Comparison of ENCODE assay signal across 21 mouse cellular contexts in the genomic region with DNA sequence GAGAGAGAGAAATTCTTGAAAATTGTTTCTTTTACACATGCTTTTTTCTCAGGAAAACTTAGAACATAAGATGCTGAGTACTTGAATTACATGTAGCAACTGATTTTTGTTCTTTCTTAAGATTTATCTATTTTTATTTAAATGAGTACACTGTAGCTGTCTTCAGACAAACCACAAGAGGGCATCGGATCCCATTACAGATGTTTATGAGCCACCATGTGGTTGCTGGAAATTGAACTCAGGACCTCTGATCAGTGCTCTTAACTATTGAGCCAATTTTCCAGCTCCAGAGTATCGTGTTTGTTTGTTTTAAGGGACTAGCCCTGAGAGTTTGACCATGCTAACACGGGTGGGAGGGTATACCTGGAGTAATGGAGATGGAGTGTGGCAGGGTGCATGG. TPM values are rescaled to one million over a fixed set of nuclear protein-coding genes. Genes with fewer than 3 reads are reported as not detected.
DNase-seq lines count a peak whose midpoint lies in the region; ATAC-seq and TF ChIP-seq lines count a peak whose summit lies in the region.
"Had no signal": no experiment of that assay in that cellular context is flagged by ENCODE, and none has a peak within 500 bp of the region (broad histone marks: within the 10 kb centered on the region; RNA-seq: fewer than 3 reads in every experiment).

No protein-coding gene starts in this region.

- H3K4me2 ChIP-seq in intestine, postnatal 0 days (replicated peaks; ENCODE audit: low read depth): no peak overlapping the region
- H3K4me2 ChIP-seq in intestine, embryonic 16.5 days (ENCODE audit: low read depth, low read length): no peak overlapping the region
- H3K4me2 ChIP-seq in lung, postnatal 0 days (replicated peaks; ENCODE audit: low read depth, low read length): no peak overlapping the region
- H3K4me2 ChIP-seq in forebrain, embryonic 16.5 days (ENCODE audit: low read length): no peak overlapping the region
- H3K4me2 ChIP-seq: forebrain, embryonic 13.5 days; heart, embryonic 13.5 days; midbrain, embryonic 12.5 days had no signal

- peak; percentile 36; the same call in 1 of the 2 replicates for TF ChIP-seq CTCF in intestine, postnatal 0 days (IDR thresholded peaks at IDR 0.05; ENCODE audit: low read depth)
- 0 out of 2 replicates have a peak, but pooled peaks have one; percentile 8 for TF ChIP-seq CTCF in lung, postnatal 0 days (IDR thresholded peaks at IDR 0.05)

- H3K27me3 ChIP-seq in intestine, postnatal 0 days (replicated peaks; ENCODE audit: control insufficient read depth, insufficient read depth, low read length): no peaks in the 10 kb centered on the region
- no peaks in the 10 kb centered on the region for H3K27me3 ChIP-seq in intestine, embryonic 16.5 days (replicated peaks; ENCODE audit: control insufficient read depth, insufficient read depth, low read length)
- no peaks in the 10 kb centered on the region for H3K27me3 ChIP-seq in lung, postnatal 0 days (replicated peaks; ENCODE audit: insufficient read depth, low read length)
- no peaks in the 10 kb centered on the region for H3K27me3 ChIP-seq in forebrain, embryonic 16.5 days (replicated peaks; ENCODE audit: control insufficient read depth, insufficient read depth, low read length)
- H3K27me3 ChIP-seq: forebrain, embryonic 13.5 days; heart, embryonic 13.5 days; midbrain, embryonic 12.5 days had no signal

- H3K4me1 ChIP-seq in intestine, postnatal 0 days (replicated peaks; ENCODE audit: control insufficient read depth, insufficient read depth, low read length): no peaks in the 10 kb centered on the region
- H3K4me1 ChIP-seq in intestine, embryonic 16.5 days (ENCODE audit: control insufficient read depth, insufficient read depth, low read length): no peaks in the 10 kb centered on the region
- no peaks in the 10 kb centered on the region for H3K4me1 ChIP-seq in lung, postnatal 0 days (ENCODE audit: insufficient read depth, low read depth, low read length)
- no peaks in the 10 kb centered on the region for H3K4me1 ChIP-seq in forebrain, embryonic 16.5 days (replicated peaks; ENCODE audit: control insufficient read depth, insufficient read depth, low read length)
- H3K4me1 ChIP-seq: embryonic facial prominence, embryonic 10.5 days; forebrain, embryonic 13.5 days; heart, embryonic 13.5 days; hindbrain, embryonic 10.5 days; midbrain, embryonic 12.5 days had no signal

- WGBS in intestine, postnatal 0 days: 56% methylated on average over 3 of the region's 3 CpGs
- WGBS in intestine, embryonic 16.5 days: 63% methylated on average over 3 of the region's 3 CpGs
- WGBS in lung, postnatal 0 days: 49% methylated on average over 3 of the region's 3 CpGs
- WGBS in forebrain, embryonic 16.5 days: 73% methylated on average over 3 of the region's 3 CpGs

- H3K36me3 ChIP-seq in intestine, postnatal 0 days (ENCODE audit: control insufficient read depth, insufficient read depth): no peaks in the 10 kb centered on the region
- no peaks in the 10 kb centered on the region for H3K36me3 ChIP-seq in intestine, embryonic 16.5 days (ENCODE audit: control insufficient read depth, insufficient read depth, low read length)
- H3K36me3 ChIP-seq in lung, postnatal 0 days (ENCODE audit: insufficient read depth, low read length): no peaks in the 10 kb centered on the region
- no peaks in the 10 kb centered on the region for H3K36me3 ChIP-seq in forebrain, embryonic 16.5 days (ENCODE audit: control insufficient read depth, insufficient read depth)
- H3K36me3 ChIP-seq: embryonic facial prominence, embryonic 10.5 days; heart, embryonic 13.5 days; hindbrain, embryonic 10.5 days; midbrain, embryonic 12.5 days had no signal

- no peak for ATAC-seq in intestine, postnatal 0 days
- no peak for ATAC-seq in intestine, embryonic 16.5 days
- ATAC-seq in lung, postnatal 0 days: no peak
- no peak for ATAC-seq in forebrain, embryonic 16.5 days
- ATAC-seq: forebrain, embryonic 13.5 days; inflammation-experienced regulatory T-cells, adult 6 months had no signal

- H3K27ac ChIP-seq in intestine, postnatal 0 days (ENCODE audit: low read depth, low read length): no peak overlapping the region
- no peak overlapping the region for H3K27ac ChIP-seq in intestine, embryonic 16.5 days (ENCODE audit: low read length)
- no peak overlapping the region for H3K27ac ChIP-seq in lung, postnatal 0 days (ENCODE audit: low read length)
- H3K27ac ChIP-seq in forebrain, embryonic 16.5 days (ENCODE audit: low read length): no peak overlapping the region
- H3K27ac ChIP-seq: embryonic facial prominence, embryonic 10.5 days; forebrain, embryonic 13.5 days; heart, embryonic 13.5 days; hindbrain, embryonic 10.5 days; midbrain, embryonic 12.5 days had no signal

- H3K9me3 ChIP-seq in intestine, postnatal 0 days (ENCODE audit: control insufficient read depth): no peaks in the 10 kb centered on the region
- no peaks in the 10 kb centered on the region for H3K9me3 ChIP-seq in intestine, embryonic 16.5 days (ENCODE audit: control insufficient read depth, low read length)
- H3K9me3 ChIP-seq in lung, postnatal 0 days (ENCODE audit: low read length): no peaks in the 10 kb centered on the region
- H3K9me3 ChIP-seq in forebrain, embryonic 16.5 days (ENCODE audit: control insufficient read depth, low read length): no peaks in the 10 kb centered on the region
- H3K9me3 ChIP-seq: embryonic facial prominence, embryonic 10.5 days; forebrain, embryonic 13.5 days; heart, embryonic 13.5 days; hindbrain, embryonic 10.5 days; midbrain, embryonic 12.5 days had no signal

- no peak for TF ChIP-seq EP300 in lung, postnatal 0 days (IDR thresholded peaks at IDR 0.05)

- DNase-seq in lung, postnatal 0 days (ENCODE audit: low spot score): no peak
- DNase-seq in lung, postnatal 36 days: no peak
- DNase-seq in CD4-positive, CD25-positive, alpha-beta regulatory T cell, adult 2 months (ENCODE audit: low read depth, low spot score): peak; percentile 51
- peak; percentile 40 for DNase-seq in induced T-regulatory cell, adult 2 months (ENCODE audit: low read depth)
- no peak for DNase-seq in frontal cortex, postnatal 36 days (ENCODE audit: low spot score in 2 of 2)
- DNase-seq: cerebellum, adult 11-12 months; cerebellum, postnatal 25 days; lung, adult 18-20 months; thymus, adult 2 months had no signal

- no peak overlapping the region for H3K4me3 ChIP-seq in intestine, postnatal 0 days (ENCODE audit: low read depth, low read length)
- H3K4me3 ChIP-seq in intestine, embryonic 16.5 days (ENCODE audit: low read length): no peak overlapping the region
- H3K4me3 ChIP-seq in lung, postnatal 0 days (ENCODE audit: low read depth, low read length): no peak overlapping the region
- H3K4me3 ChIP-seq in forebrain, embryonic 16.5 days (replicated peaks; ENCODE audit: low read length): no peak overlapping the region
- H3K4me3 ChIP-seq: embryonic facial prominence, embryonic 10.5 days; forebrain, embryonic 13.5 days; heart, embryonic 13.5 days; hindbrain, embryonic 10.5 days; midbrain, embryonic 12.5 days; myocyte had no signal

- H3K9ac ChIP-seq in intestine, postnatal 0 days (ENCODE audit: low read depth, low read length): no peak overlapping the region
- H3K9ac ChIP-seq in intestine, embryonic 16.5 days (ENCODE audit: low read depth, low read length): no peak overlapping the region
- H3K9ac ChIP-seq in lung, postnatal 0 days (replicated peaks; ENCODE audit: low read depth): no peak overlapping the region
- no peak overlapping the region for H3K9ac ChIP-seq in forebrain, embryonic 16.5 days (replicated peaks; ENCODE audit: low read depth, low read length)
- H3K9ac ChIP-seq: forebrain, embryonic 13.5 days; heart, embryonic 13.5 days; midbrain, embryonic 12.5 days had no signal

RNA-seq across cellular contexts. Expression of a gene that starts 8.6 kb away (rescaled TPM):
- not detected in 2 replicates for polyA plus RNA-seq in intestine, postnatal 0 days (2015; fragmentation: Nextera tagmentation; extraction: Ambion mirVana)
- not detected in 2 replicates for polyA plus RNA-seq in intestine, embryonic 16.5 days (2015; fragmentation: Nextera tagmentation; extraction: Ambion mirVana)
- polyA plus RNA-seq in lung, postnatal 0 days (2015; fragmentation: Nextera tagmentation; extraction: Ambion mirVana): not detected in 2 replicates
- polyA plus RNA-seq in forebrain, embryonic 16.5 days (2015; fragmentation: Nextera tagmentation; extraction: Ambion mirVana): not detected in 2 replicates
- polyA plus RNA-seq: embryonic facial prominence, embryonic 10.5 days; forebrain, embryonic 13.5 days; hindbrain, embryonic 10.5 days; kidney, embryonic 16.5 days; limb, embryonic 11.5 days; midbrain, embryonic 12.5 days; myocyte; thymus, adult 2 months had no signal

RNA-seq across cellular contexts. Expression of a gene that starts 21.3 kb away (rescaled TPM):
- polyA plus RNA-seq in intestine, postnatal 0 days (2015; fragmentation: Nextera tagmentation; extraction: Ambion mirVana): 0.07 and 0.08 TPM in 2 replicates
- 0.01 TPM in 1 of 2 replicates, not detected in the other for polyA plus RNA-seq in intestine, embryonic 16.5 days (2015; fragmentation: Nextera tagmentation; extraction: Ambion mirVana)
- polyA plus RNA-seq in lung, postnatal 0 days (2015; fragmentation: Nextera tagmentation; extraction: Ambion mirVana): not detected in 2 replicates
- not detected in 2 replicates for polyA plus RNA-seq in forebrain, embryonic 16.5 days (2015; fragmentation: Nextera tagmentation; extraction: Ambion mirVana)
- polyA plus RNA-seq: embryonic facial prominence, embryonic 10.5 days; forebrain, embryonic 13.5 days; heart, embryonic 13.5 days; hindbrain, embryonic 10.5 days; kidney, embryonic 16.5 days; limb, embryonic 11.5 days; midbrain, embryonic 12.5 days; myocyte had no signal

RNA-seq across cellular contexts. Expression of a gene that starts 40.7 kb away (rescaled TPM):
- polyA plus RNA-seq in intestine, postnatal 0 days (2015; fragmentation: Nextera tagmentation; extraction: Ambion mirVana): 0.09 and 0.14 TPM in 2 replicates
- 0.51 and 0.72 TPM in 2 replicates for polyA plus RNA-seq in intestine, embryonic 16.5 days (2015; fragmentation: Nextera tagmentation; extraction: Ambion mirVana)
- 0.06 and 0.13 TPM in 2 replicates for polyA plus RNA-seq in lung, postnatal 0 days (2015; fragmentation: Nextera tagmentation; extraction: Ambion mirVana)
- not detected in 2 replicates for polyA plus RNA-seq in forebrain, embryonic 16.5 days (2015; fragmentation: Nextera tagmentation; extraction: Ambion mirVana)
- polyA plus RNA-seq: embryonic facial prominence, embryonic 10.5 days; forebrain, embryonic 13.5 days; kidney, embryonic 16.5 days; limb, embryonic 11.5 days; midbrain, embryonic 12.5 days; myocyte had no signal

Comparison
In these comparisons a context has a peak if more than half of its experiments do, and no peak if none do; other contexts are left out.
1. DNase-seq: peak in CD4-positive, CD25-positive, alpha-beta regulatory T cell, adult 2 months (single experiment) and induced T-regulatory cell, adult 2 months (single experiment); none in lung, postnatal 0 days (single experiment), lung, postnatal 36 days (single experiment) and frontal cortex, postnatal 36 days (0 of 2).